Comparison of ENCODE assay signal across 26 mouse cellular contexts in genomic region chr3:145689271-145689670, GRCm38 (mm10). TPM values are rescaled to one million over a fixed set of nuclear protein-coding genes. Genes with fewer than 3 reads are reported as not detected.
"Had no signal": no experiment of that assay in that cellular context is flagged by ENCODE, and none has a peak within 500 bp of the region (broad histone marks: within the 10 kb centered on the region; RNA-seq: fewer than 3 reads in every experiment).

No protein-coding gene starts in this region.

- H3K27me3 ChIP-seq: heart, embryonic 13.5 days; heart, embryonic 15.5 days; kidney, embryonic 15.5 days; limb, embryonic 13.5 days; limb, embryonic 15.5 days; liver, embryonic 12.5 days had no signal

- ATAC-seq: hindbrain, postnatal 0 days; intestine, embryonic 16.5 days; liver, embryonic 12.5 days had no signal

- H3K4me2 ChIP-seq: heart, embryonic 11.5 days; heart, embryonic 13.5 days; heart, embryonic 15.5 days; hindbrain, embryonic 14.5 days; kidney, embryonic 15.5 days; limb, embryonic 13.5 days; limb, embryonic 15.5 days; liver, embryonic 12.5 days had no signal

- H3K9ac ChIP-seq: heart, embryonic 13.5 days; heart, embryonic 15.5 days; hindbrain, embryonic 14.5 days; kidney, embryonic 15.5 days; limb, embryonic 13.5 days; limb, embryonic 15.5 days; liver, embryonic 12.5 days; liver, embryonic 14.5 days had no signal

- H3K27ac ChIP-seq: heart, adult 2 months; heart, embryonic 13.5 days; heart, embryonic 15.5 days; hindbrain, embryonic 14.5 days; hindbrain, postnatal 0 days; kidney, embryonic 15.5 days; kidney, postnatal 0 days; limb, embryonic 13.5 days; limb, embryonic 15.5 days; liver, embryonic 12.5 days; liver, embryonic 14.5 days had no signal

- H3K9me3 ChIP-seq: heart, embryonic 13.5 days; heart, embryonic 15.5 days; kidney, embryonic 15.5 days; limb, embryonic 13.5 days; limb, embryonic 15.5 days; liver, embryonic 12.5 days had no signal

- H3K4me3 ChIP-seq: heart, adult 2 months; heart, embryonic 13.5 days; heart, embryonic 15.5 days; kidney, embryonic 15.5 days; limb, embryonic 13.5 days; limb, embryonic 15.5 days; liver, embryonic 12.5 days had no signal

- H3K36me3 ChIP-seq: heart, embryonic 13.5 days; heart, embryonic 15.5 days; kidney, embryonic 15.5 days; limb, embryonic 13.5 days; limb, embryonic 15.5 days; liver, embryonic 12.5 days had no signal

- DNase-seq: gastrocnemius, postnatal 14 days; gastrocnemius, postnatal 36 days; heart, adult 2 months; heart, postnatal 14 days; heart, postnatal 36 days; kidney, adult 11 months; kidney, adult 2 months; kidney, adult 9 months; kidney, postnatal 14 days; kidney, postnatal 36 days; layer of hippocampus, adult 9-11 months; layer of hippocampus, postnatal 36 days; left cerebral cortex, postnatal 4 days had no signal

RNA-seq across cellular contexts. Expression of gene Ccn1, which starts 39.5 kb away (rescaled TPM):
- total RNA-seq: hematopoietic stem cell, adult 5-6 weeks had no signal
